Mouse (Mus musculus) c-Kit-positive CD71-negative TER-119-negative erythroid progenitor cells, embryonic 14.5 days (primary cell): ENCODE measurements around the gene Zbtb45.

ENCODE experiments used
- DNase-seq: peaks from one replicate; pipeline ENCODE4 v3.0.0-alpha.2; 2013; ENCODE audit warnings: low read depth

Zbtb45 gene

DNA sequence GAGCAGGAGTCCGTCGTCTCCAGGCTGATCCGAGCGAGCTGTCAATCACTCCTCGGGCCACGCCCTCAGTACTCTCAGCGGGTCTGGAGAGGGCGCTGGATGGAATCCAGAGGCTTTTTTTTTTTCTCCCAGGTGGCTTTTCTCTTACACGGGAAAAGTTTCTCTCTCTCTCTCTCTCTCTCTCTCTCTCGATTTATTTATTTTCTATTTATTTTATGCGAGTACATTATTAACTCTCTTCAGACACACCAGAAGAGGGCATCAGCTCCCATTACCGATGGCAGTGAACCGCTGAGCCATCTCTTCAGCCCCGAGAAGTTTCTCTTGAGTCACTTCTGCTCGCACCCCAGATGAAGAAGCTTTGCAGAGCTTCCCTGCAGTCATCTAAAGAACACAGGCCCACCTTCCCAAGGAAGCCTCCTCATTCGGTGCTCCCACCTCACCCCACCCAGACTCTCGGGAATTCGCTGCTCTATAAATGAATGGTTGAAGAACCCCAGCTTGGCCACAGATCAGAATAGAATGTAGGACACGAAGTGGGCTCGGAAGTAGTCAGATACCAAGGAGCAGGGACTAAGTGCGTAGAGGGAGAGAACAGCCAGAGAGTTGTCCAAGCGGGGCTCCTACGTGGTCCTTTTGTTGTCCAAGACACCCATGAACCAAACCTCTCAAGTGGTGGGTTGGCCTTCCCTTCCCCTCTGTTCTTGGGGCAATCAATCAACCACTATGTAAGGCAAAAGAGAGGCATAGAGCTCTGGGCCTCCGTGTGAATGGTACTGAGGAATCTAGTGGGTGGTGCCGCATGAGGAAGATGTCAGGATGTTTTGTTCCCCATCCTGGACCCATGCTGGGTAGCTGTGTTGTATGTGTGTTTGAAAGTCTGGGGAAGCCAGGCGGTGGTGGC lies at the start of gene Zbtb45:
Gene Zbtb45 (minus strand): TSS at position 30 of the 904 bp plus-strand sequence.
- no peak for DNase-seq

DNA sequence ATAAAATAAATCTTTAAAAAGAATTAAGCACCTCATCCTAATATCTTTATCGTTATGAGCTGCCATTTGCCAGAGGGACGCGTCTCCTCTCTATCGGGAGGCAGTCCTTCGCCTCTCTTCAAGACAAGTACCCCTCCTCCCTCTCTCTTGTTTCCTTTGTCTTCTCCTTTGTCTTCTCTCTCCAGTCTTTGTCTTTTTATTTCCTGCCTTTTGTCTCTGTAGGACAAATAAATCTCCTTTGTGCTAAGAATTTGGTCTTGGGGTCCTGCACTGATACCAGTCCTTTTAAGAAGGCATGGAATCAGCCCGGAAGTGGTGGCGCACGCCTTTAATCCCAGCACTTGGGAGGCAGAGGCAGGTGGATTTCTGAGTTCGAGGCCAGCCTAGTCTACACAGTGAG lies 49.7 kb upstream of the Zbtb45 start:
- DNase-seq = no peak

DNA sequence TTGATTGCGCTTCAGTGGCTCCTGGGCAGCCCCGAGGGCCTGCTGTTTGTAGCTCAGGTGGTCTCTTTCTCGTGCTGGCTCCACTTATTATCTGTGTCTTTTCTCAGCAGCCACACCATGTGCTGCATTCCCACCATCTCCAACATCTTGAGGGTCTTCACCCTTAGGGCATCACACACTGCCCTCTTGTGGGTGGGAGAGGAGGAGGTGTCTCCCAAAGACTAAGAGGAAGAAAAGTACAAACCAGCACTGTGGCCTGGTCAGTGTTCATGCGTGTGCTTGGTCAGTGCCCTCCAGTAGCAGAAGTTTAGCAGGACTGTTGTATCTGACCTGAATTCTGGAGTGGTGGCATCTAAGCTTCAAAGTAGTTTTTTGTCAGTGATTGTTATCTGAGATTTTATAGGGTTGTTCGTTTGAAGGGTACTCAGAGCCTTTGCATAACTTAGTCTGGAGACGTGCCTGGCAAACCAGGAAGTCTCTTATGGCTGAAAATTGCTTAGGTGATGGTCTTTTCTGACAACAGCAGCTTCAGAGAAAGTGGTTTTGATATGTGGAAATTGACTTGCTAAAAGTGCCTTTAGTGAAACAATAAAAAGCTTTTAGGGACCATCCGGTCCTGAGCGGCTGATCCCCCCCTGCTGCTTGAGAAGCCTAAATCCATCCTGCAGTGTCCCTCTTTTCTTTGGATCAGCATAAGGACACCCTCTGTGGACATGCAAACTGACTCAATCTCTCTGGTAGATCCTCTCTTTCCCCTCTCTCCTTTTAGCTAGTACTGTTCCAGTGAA lies 47.3 kb upstream of the Zbtb45 start:
- DNase-seq = no peak

DNA sequence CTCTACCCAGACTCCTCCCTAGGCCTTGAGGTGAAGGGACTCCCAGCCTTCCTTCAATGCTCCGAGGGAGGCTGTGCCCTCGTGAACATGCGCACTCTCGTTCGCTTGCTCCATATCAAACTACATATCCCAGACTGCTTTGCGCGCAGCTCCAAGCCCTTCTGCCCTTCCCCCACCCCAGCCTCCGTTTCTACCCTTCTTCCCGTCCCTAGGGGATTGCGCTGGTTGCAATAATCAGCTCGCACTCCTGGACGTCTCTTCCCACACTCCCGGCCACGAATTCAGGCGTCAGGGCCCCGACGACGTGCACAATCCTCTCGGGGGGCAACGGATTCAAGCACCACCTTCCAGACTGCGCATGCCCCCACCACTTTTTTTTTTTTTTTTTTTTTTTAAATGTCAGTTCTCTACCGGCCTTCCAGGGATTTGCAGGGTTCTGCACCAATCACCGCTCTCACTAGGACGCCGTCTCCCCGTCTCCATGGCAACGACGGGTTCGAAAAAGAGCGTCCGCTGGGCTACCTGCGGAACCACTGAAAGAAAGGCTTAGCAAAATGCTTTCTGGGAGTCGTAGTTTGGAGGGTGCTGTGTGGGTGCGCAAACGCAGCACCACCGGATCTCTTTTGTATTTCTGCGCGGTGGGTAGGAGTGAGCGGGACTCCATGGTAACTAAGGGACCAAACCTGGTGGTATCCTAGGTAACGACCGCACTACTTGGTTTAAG lies 44.6 kb upstream of the Zbtb45 start, which contains the start of gene Mzf1:
Gene Mzf1 (minus strand): TSS at position 478 of the 724 bp plus-strand sequence.
- peak; percentile 86 for DNase-seq

DNA sequence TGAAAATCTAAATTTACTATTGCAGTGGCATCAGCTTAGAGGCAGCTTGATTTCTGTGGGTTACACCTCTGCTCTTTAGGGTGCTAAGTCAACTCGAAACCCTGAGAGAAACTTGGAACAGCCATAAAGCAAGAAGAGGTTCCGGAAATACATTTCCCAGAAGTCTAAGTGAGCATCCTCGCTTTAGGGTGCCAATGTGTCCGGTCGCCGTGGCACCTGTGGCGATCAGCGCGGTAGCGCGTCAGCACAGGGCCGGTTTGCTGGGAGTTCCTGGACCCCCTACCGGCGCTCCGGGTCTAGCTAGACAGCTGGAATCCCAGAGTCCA lies 44.1 kb upstream of the Zbtb45 start:
- DNase-seq = no peak

DNA sequence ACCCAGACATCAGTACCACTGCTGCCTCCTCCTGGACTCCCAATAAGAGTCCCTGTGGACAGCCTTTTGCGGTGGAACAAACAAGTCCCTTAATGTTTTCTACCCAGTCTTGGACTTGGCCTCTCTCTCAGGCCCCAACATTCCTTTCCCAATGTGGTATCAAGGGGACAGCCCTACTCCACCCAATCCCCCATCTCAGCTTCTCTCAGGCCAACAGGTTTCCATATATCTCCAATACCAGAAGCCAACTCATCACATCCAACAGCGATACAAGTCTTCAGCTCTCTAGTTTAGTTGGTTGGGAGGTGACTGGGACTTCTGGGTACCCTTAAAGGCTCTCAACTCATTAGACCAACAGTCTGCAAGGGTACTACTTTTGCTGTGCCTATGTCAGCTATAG lies 43.7 kb upstream of the Zbtb45 start:
- DNase-seq = no peak

DNA sequence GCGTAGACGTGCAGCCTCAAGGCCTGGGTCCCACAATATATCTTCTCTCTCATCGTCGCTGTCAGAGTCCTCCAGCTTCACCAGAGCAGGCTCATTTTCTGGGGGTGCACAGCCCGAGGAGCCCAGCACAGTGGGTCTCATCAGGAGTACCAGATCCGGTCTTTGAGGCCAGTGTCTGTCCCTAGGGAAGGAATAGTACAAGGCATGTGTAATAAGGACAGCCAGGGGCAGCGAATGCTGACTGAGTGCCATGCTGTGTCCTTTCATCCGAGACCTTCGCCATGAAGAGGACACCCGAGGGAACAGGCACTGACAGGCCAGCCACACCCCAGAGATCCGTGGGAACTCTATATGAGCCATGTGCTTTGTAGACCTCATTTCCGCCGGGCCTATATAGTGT lies 43.2 kb upstream of the Zbtb45 start:
- no peak for DNase-seq

DNA sequence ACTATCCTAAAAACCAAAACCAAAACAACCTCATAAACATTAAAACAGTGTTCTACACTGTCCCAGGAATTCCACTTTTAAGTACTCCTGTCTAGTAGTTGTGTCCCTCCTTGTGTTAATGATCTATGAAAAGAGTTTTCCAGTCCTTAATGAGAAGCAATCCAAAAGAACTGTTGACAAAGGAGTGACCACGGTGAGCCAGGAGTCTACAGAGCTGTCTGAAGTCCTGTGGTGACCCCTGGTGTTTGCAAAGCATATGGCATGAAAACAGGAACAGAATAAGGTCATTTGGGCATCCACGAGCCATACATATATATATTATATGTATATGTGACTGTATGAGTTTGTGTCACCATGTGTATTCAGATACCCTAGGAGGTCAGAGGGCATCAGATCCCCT lies 36.2 kb upstream of the Zbtb45 start:
- no peak for DNase-seq

DNA sequence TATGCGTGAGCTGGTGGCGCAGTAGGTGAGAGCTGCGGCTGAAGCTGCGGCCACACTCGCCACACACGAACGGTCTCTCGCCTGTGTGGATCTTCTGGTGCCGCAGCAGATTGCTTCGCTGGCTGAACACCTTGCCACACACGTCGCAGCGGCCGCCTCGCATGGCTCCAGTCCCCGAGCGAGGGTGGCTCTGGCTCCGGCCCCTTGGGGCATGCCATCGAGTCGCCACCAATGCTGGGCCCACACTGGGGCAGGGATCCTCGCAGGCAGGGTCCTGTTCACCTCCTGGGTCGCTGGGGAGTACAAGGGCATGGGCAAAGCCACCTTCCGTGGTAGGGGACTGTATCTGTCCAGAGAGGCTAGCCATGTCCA lies 34.4 kb upstream of the Zbtb45 start:
- no peak for DNase-seq

DNA sequence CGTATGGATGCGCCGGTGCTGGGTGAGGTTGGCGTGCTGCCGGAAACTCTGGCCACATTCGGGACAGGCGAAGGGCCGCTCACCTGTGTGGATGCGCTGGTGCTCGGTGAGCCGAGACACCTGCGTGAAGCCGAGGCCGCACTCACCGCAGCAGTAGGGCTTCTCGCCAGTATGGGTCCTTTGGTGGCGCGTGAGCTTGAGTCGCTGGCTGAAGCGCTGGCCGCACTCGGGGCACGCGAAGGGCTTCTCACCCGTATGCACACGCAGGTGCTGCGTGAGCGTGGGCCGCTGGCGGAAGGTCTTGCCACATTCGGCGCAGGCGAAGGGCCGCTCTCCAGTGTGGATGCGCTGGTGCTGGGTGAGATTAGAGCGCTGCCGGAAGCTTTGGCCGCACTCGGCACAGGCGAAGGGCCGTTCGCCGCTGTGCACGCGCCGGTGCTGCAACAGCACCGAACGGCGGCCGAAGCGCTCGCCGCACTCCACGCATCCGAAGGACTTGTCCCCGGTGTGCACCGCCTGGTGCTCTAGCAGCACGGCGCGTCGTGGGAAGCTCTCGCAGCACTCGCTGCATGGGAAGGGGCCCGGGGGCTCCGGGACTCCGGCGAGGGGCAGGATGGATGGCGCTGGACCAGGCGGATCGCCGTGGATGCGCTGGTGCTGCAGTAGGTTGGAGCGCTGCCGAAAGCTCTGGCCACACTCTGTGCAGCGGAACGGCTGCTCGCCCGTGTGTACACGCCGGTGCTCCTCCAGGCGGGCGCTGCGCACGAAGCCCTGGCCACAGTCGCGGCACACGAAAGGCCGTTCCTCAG lies 33.8 kb upstream of the Zbtb45 start:
- DNase-seq = no peak

DNA sequence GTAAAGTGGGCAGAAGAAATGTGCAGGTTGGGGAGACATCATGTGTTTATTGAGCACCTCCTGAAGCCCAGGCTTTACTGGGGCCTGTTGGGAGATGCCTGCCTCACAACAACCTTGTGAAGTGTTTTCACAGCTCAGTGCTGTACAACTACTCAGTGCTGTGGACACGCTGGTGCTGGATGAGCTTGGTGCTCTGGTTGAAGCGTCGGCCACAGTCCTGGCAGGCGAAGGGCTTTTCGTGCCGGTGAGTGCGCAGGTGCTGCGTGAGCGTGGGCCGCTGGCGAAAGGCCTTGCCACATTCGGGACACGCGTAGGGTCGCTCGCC lies 33.2 kb upstream of the Zbtb45 start:
- DNase-seq = no peak

DNA sequence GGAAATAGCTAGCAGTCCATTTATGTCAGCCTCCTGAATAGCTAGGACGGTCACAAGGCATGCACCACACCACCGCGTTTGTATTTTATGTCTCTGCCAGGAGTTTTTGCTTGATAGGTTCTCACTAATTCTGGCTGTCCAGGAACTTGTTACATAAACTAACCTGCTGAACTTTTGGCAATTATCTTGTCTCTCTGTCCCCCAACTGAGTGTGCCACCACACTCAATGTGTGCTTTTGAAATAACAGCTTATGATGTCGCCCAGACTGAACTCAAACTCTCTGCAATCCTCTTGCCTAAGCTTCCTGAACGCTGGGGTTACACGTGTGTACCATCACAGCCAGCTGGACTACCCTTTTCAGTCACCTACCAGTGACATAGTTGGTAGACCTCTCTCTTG lies 32.7 kb upstream of the Zbtb45 start:
- DNase-seq = no peak

DNA sequence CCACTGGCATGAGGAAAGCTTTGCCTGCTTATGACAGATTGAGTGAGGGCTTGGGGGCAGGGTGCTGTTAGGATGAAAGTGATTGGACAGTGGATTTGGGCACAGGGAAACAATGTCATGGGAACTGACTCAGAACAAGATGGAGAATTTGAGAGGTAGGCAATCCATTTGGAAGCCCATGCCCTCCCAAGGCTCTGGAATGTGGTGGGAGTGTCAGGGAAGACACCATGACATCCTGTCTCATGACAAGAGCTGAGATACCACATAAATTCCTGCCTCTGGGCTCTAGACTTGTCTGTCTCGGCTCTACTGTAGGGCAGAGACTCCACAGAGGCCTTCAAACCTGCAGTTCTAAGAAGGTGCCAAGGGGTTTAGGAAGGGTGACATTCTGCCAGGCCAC lies 31.4 kb upstream of the Zbtb45 start:
- no peak for DNase-seq

DNA sequence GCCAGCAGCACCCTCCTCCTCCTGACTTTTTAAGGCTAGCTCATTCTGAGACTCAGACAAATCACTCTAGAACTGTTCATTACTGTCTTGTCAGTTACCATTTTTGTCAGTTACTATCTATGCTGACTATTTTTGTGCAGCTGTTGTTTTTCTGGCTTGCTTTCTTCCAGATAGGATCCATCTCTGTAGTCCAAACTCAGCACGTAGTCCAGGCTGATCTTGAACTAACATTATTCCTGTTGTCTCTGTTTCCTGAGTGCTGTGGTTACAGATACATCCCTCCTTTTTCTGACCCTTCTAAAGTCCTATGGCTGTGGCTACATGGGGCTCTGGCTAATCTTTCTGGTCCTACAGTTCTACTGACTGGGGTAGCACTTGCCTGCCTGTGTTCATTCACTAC lies 29.3 kb upstream of the Zbtb45 start:
- no peak for DNase-seq

DNA sequence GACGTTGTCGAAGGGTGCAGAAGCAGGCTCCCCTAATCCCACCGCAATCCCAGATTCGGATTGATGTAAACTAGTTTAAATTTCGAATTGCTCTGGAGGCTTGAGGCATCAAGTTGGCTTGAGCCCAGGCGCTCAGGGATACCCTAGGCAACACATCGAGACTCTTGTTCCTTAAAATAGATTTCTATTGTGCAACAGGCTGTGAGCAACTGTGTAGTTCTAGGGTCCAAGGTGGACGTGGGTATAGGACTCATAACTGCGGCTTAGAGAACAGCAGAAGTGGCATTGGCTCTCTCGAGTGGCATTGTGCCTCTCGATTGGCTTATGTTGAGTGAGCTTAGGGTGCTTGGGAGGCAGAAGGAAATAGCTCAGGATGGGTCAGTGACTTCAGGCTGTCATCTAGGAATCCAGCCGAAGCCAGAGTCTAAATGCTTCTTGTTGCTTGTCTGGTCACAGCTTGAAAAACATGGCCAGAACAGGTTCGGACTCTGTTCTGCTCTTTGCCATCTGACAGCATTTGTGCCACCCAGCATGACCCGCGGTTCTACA lies 28.9 kb upstream of the Zbtb45 start:
- no peak for DNase-seq

DNA sequence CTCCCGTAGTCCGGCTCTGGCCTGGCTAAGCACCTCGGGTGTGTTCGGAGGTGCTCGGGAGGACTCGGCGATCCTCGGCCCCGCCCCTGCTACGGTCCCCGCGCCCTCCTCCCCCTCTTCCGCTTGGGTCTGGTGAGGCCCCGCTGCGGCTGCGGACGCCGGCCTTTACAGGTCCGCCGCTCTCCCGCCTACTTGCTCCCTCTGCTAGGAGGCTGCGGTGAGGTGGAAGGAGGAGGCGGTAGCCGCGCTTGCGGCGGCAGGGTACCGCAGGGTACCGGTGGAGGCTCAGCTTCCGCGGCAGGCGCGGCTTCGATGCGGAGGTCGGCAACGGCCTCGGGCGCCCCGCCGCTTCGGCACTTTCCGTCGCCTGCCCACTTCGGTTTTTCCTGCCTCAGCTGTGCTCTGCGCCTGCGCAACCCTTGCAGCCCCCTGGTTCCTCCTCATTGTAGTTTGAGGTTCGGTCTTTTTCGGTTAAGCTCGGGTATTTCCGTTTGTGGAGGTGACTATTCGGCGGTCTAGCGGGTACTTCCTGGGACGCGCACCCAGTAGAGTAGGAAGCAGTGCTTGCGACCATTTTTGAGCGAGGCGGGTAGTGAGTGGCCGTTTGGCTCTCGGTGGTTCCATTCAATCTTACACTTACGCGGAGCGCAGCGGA lies 28.2 kb upstream of the Zbtb45 start, which contains the start of gene Ube2m:
Gene Ube2m (minus strand): TSS at position 375 of the 655 bp plus-strand sequence.
- peak; percentile 99 for DNase-seq

DNA sequence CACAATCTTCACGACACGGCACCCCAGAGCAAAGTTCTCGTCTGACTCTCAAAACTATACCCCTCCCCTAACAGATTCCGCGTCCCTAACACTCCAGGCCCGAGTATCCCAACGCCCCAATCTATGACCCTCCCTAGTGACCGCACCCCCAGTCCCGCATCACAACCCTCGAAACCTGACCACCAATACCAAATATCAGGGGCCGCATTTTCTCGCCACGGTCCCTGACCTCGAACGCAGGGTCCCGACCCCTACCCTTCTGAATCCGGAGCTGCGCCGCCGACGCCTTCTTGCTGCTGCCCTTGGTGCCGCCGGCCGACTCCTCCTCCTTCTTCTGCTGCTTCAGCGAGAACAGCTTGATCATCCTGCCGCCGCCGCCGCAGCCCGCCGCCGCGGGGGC lies 27.5 kb upstream of the Zbtb45 start:
- no peak for DNase-seq

DNA sequence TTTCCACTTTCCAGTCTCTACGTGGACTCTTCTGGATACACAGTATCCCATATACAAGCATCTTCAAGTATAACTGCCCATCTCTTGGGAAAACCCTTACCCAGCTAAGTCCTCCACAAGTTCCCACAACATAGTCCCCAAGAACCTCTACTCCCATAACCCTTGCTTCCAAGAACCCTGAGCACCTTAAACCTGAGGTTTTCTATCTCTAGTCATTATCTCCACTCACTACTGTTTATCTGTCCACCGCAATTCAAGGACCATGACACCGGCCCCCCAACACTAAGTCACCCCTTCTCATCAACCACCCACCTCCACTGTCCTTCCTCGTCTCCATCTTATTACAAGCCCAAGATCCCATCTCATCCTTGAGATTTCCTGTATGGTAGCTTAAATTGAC lies 27.0 kb upstream of the Zbtb45 start:
- no peak for DNase-seq

DNA sequence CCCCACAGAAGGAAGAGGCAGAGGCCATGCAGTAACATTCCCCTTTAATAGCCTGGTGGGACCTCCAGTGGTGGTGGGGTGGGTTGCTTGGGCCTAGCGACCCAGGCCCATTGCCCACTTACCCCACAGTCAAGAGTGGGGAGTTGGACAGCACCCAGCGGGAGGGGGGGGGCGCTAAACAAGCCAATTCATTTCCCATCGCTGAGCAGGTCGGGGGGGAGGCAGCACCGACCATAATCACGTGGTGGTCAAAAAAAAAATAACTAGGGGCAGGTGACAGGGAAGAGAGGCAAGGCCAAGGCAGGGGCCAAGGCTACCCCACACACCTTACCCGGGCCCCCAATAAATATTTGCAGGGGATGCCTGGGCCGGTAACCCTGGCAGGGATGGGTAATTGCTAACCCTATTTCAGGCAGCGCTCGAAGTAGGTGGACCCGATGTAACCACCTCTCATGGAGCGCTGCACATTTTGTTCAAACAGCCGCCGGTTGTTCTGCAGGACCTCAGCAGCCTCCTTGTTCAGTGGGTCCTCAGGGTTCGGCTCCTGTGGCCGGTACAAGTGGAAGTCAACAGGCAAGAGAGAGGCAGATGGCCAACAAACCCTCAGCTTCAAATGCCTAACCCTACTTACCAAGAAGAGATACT lies 25.5 kb upstream of the Zbtb45 start:
- DNase-seq = no peak

DNA sequence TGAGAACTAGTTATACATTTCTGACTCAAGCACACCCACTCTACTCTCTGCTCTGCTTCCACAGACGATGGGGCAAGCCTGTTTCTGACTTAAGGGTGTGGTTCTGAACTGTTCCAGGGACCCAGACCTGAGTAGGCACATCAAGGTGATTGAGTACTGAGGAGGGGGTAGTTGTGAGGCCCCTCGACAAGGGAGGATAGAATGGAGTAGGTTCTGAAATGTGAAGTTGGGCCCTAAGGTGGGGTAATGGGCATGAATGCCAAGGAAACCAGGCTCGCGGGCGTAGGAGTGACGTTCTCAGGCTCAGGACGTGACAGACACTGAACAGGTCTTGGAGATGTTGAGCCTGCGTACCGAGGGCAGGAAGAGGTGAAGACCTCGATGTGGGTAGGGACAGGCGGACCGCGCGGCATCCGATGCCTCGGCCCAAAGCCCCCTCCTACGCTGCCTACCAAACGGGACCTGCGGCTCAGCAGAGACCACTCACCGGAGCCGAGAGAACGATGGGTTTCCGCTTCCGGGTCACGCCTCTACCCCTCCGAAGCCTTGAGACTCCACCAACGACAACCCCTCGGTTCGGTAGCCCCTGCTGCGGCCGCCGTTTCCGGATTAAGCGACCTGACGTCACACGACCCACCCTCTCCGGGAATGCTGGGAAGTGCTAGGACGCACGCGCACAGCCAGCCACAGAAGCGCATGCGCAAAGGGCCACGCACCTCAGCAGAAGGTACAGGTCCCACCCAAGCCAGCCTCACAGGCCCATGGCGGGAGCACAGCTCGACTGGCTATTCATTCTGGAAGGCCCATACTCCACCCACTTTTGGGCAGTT lies 24.5 kb upstream of the Zbtb45 start, which contains the start of gene Chmp2a:
Gene Chmp2a (minus strand): TSS at position 660 of the 830 bp plus-strand sequence.
- peak; percentile 94 for DNase-seq
